Mouse (Mus musculus): ENCODE measurements around the gene Pigs. TPM values are rescaled to one million over a fixed set of nuclear protein-coding genes. Genes with fewer than 3 reads are reported as not detected.

The Pigs gene
- polyA plus RNA-seq, 1 experiment from 2014 or later, result 68.2 TPM

- Histone ChIP-seq H3K4me1 (replicated peaks; ENCODE audit: control insufficient read depth, insufficient read depth, low read length) (peaks cover 2% of the 10 kb centered on the region; the same call in 1 of the 2 replicates), H3K36me3 (ENCODE audit: control insufficient read depth, insufficient read depth, low read length) (peaks cover 27% of the 10 kb centered on the region), H3K4me3 (ENCODE audit: low read depth, low read length) (no peak overlapping the region), H3K9ac (ENCODE audit: low read depth, low read length) (no peak overlapping the region), H3K27ac (ENCODE audit: low read depth, low read length) (no peak overlapping the region), H3K27me3 (replicated peaks; ENCODE audit: control insufficient read depth, insufficient read depth, low read length) (no peaks in the 10 kb centered on the region), H3K4me2 (no peak overlapping the region), H3K9me3 (ENCODE audit: control insufficient read depth, low read length) (no peaks in the 10 kb centered on the region)
- ATAC-seq (replicated peaks; ENCODE audit: low FRiP score), result no peak
- 84% methylated on average over 4 of the region's 4 CpGs for WGBS
- no peak for DNase-seq (ENCODE audit: low spot score)
These were observed 22.9 kb upstream of the Pigs start for GRCm38 (mm10) chr11:78305272-78305671.

GRCm38 (mm10) chr11:78310861-78311511, 17.2 kb upstream of the Pigs start:
- H3K27ac ChIP-seq (ENCODE audit: low read depth, low read length), result no peak overlapping the region
- no peaks in the 10 kb centered on the region; the same call in 1 of the 2 replicates for H3K4me1 ChIP-seq (replicated peaks; ENCODE audit: control insufficient read depth, insufficient read depth, low read length)
- no peak overlapping the region for H3K9ac ChIP-seq (ENCODE audit: low read depth, low read length)
- H3K27me3 ChIP-seq (replicated peaks; ENCODE audit: control insufficient read depth, insufficient read depth, low read length), result no peaks in the 10 kb centered on the region
- WGBS, result 95% methylated on average over 8 of the region's 8 CpGs
- H3K4me2 ChIP-seq, result no peak overlapping the region
- ATAC-seq (replicated peaks; ENCODE audit: low FRiP score), result no peak
- H3K36me3 ChIP-seq (ENCODE audit: control insufficient read depth, insufficient read depth, low read length), result peaks cover 48% of the 10 kb centered on the region
- no peak overlapping the region for H3K4me3 ChIP-seq (ENCODE audit: low read depth, low read length)
- DNase-seq (ENCODE audit: low spot score), result no peak
- no peaks in the 10 kb centered on the region for H3K9me3 ChIP-seq (ENCODE audit: control insufficient read depth, low read length)

- no peak for ATAC-seq (replicated peaks; ENCODE audit: low FRiP score)
- Histone ChIP-seq H3K27ac (ENCODE audit: low read depth, low read length) (no peak overlapping the region), H3K4me3 (ENCODE audit: low read depth, low read length) (no peak overlapping the region)
These were observed 14.6 kb upstream of the Pigs start for GRCm38 (mm10) chr11:78313662-78314061.

GRCm38 (mm10) chr11:78318411-78318810, 9.8 kb upstream of the Pigs start:
- Histone ChIP-seq H3K27me3 (replicated peaks; ENCODE audit: control insufficient read depth, insufficient read depth, low read length) (no peaks in the 10 kb centered on the region), H3K4me1 (replicated peaks; ENCODE audit: control insufficient read depth, insufficient read depth, low read length) (peaks cover 7% of the 10 kb centered on the region), H3K4me3 (ENCODE audit: low read depth, low read length) (no peak overlapping the region), H3K9me3 (ENCODE audit: control insufficient read depth, low read length) (no peaks in the 10 kb centered on the region), H3K27ac (ENCODE audit: low read depth, low read length) (no peak overlapping the region), H3K36me3 (ENCODE audit: control insufficient read depth, insufficient read depth, low read length) (peaks cover 63% of the 10 kb centered on the region), H3K9ac (ENCODE audit: low read depth, low read length) (no peak overlapping the region), H3K4me2 (no peak overlapping the region)
- 86% methylated on average over 2 of the region's 2 CpGs for WGBS
- DNase-seq (ENCODE audit: low spot score), result no peak
- ATAC-seq (replicated peaks; ENCODE audit: low FRiP score), result no peak

More at GRCm38 (mm10) chr11:78313662-78314061, 14.6 kb upstream of the Pigs start:
- no peaks in the 10 kb centered on the region for H3K27me3 ChIP-seq (replicated peaks; ENCODE audit: control insufficient read depth, insufficient read depth, low read length)
- H3K9me3 ChIP-seq (ENCODE audit: control insufficient read depth, low read length), result no peaks in the 10 kb centered on the region
- no peak overlapping the region for H3K4me2 ChIP-seq
- H3K9ac ChIP-seq (ENCODE audit: low read depth, low read length), result no peak overlapping the region
- WGBS, result 95% methylated on average over 2 of the region's 2 CpGs
- H3K36me3 ChIP-seq (ENCODE audit: control insufficient read depth, insufficient read depth, low read length), result peaks cover 60% of the 10 kb centered on the region
- no peaks in the 10 kb centered on the region for H3K4me1 ChIP-seq (replicated peaks; ENCODE audit: control insufficient read depth, insufficient read depth, low read length)
- no peak for DNase-seq (ENCODE audit: low spot score)

GRCm38 (mm10) chr11:78322076-78322831, 6.0 kb upstream of the Pigs start:
- H3K4me1 ChIP-seq (replicated peaks; ENCODE audit: control insufficient read depth, insufficient read depth, low read length), result peaks cover 9% of the 10 kb centered on the region
- no peaks in the 10 kb centered on the region for H3K27me3 ChIP-seq (replicated peaks; ENCODE audit: control insufficient read depth, insufficient read depth, low read length)
- ATAC-seq (replicated peaks; ENCODE audit: low FRiP score), result 0 out of 2 replicates have a peak, but pooled peaks have one; percentile 11
- no peak overlapping the region for H3K4me3 ChIP-seq (ENCODE audit: low read depth, low read length)
- H3K36me3 ChIP-seq (ENCODE audit: control insufficient read depth, insufficient read depth, low read length), result peaks cover 42% of the 10 kb centered on the region
- H3K4me2 ChIP-seq, result peak overlapping the region; percentile 59
- 67% methylated on average over 2 of the region's 2 CpGs for WGBS
- no peaks in the 10 kb centered on the region for H3K9me3 ChIP-seq (ENCODE audit: control insufficient read depth, low read length)
- no peak overlapping the region for H3K9ac ChIP-seq (ENCODE audit: low read depth, low read length)
- H3K27ac ChIP-seq (ENCODE audit: low read depth, low read length), result no peak overlapping the region
- no peak for DNase-seq (ENCODE audit: low spot score)

GRCm38 (mm10) chr11:78322860-78323259, 5.4 kb upstream of the Pigs start, which contains the start of gene Aldoc:
Aldoc (plus strand) TSS chr11:78322968.
- ATAC-seq (replicated peaks; ENCODE audit: low FRiP score), result peak; percentile 97
- peak; percentile 80 for DNase-seq (ENCODE audit: low spot score)
- Histone ChIP-seq H3K4me2 (peak within 1 kb of the TSS; percentile 59), H3K27ac (ENCODE audit: low read depth, low read length) (peak within 1 kb of the TSS; percentile 26; the same call in 1 of the 2 replicates), H3K4me3 (ENCODE audit: low read depth, low read length) (no peak within 1 kb of the TSS), H3K4me1 (replicated peaks; ENCODE audit: control insufficient read depth, insufficient read depth, low read length) (peaks cover 9% of the 10 kb centered on the region), H3K9me3 (ENCODE audit: control insufficient read depth, low read length) (no peaks in the 10 kb centered on the region), H3K27me3 (replicated peaks; ENCODE audit: control insufficient read depth, insufficient read depth, low read length) (no peaks in the 10 kb centered on the region), H3K9ac (ENCODE audit: low read depth, low read length) (no peak within 1 kb of the TSS; the same call in 1 of the 2 replicates), H3K36me3 (ENCODE audit: control insufficient read depth, insufficient read depth, low read length) (peaks cover 36% of the 10 kb centered on the region)
- WGBS, result 7% methylated on average over 15 of the region's 15 CpGs

- H3K4me3 ChIP-seq (ENCODE audit: low read depth, low read length), result no peak overlapping the region
- no peak overlapping the region for H3K9ac ChIP-seq (ENCODE audit: low read depth, low read length)
- no peaks in the 10 kb centered on the region for H3K9me3 ChIP-seq (ENCODE audit: control insufficient read depth, low read length)
- ATAC-seq (replicated peaks; ENCODE audit: low FRiP score) (no peak), DNase-seq (ENCODE audit: low spot score) (no peak)
- WGBS, result 83% methylated on average over 15 of the region's 15 CpGs
- no peak overlapping the region for H3K27ac ChIP-seq (ENCODE audit: low read depth, low read length)
- H3K4me2 ChIP-seq, result no peak overlapping the region
- peaks cover 12% of the 10 kb centered on the region for H3K4me1 ChIP-seq (replicated peaks; ENCODE audit: control insufficient read depth, insufficient read depth, low read length)
- H3K36me3 ChIP-seq (ENCODE audit: control insufficient read depth, insufficient read depth, low read length), result peaks cover 26% of the 10 kb centered on the region
- no peaks in the 10 kb centered on the region for H3K27me3 ChIP-seq (replicated peaks; ENCODE audit: control insufficient read depth, insufficient read depth, low read length)
These were observed 4.0 kb upstream of the Pigs start for GRCm38 (mm10) chr11:78324000-78324785.

- 90% methylated on average over 12 of the region's 12 CpGs for WGBS
These were observed 3.2 kb upstream of the Pigs start for GRCm38 (mm10) chr11:78324965-78325364.

More at GRCm38 (mm10) chr11:78324965-78325364, 3.2 kb upstream of the Pigs start:
- Histone ChIP-seq H3K36me3 (ENCODE audit: control insufficient read depth, insufficient read depth, low read length) (peaks cover 19% of the 10 kb centered on the region), H3K9ac (ENCODE audit: low read depth, low read length) (no peak overlapping the region), H3K4me1 (replicated peaks; ENCODE audit: control insufficient read depth, insufficient read depth, low read length) (peaks cover 12% of the 10 kb centered on the region), H3K27me3 (replicated peaks; ENCODE audit: control insufficient read depth, insufficient read depth, low read length) (no peaks in the 10 kb centered on the region), H3K4me2 (no peak overlapping the region), H3K9me3 (ENCODE audit: control insufficient read depth, low read length) (no peaks in the 10 kb centered on the region), H3K27ac (ENCODE audit: low read depth, low read length) (no peak overlapping the region), H3K4me3 (ENCODE audit: low read depth, low read length) (no peak overlapping the region)
- no peak for DNase-seq (ENCODE audit: low spot score)
- ATAC-seq (replicated peaks; ENCODE audit: low FRiP score), result no peak
